In the genomic region with DNA sequence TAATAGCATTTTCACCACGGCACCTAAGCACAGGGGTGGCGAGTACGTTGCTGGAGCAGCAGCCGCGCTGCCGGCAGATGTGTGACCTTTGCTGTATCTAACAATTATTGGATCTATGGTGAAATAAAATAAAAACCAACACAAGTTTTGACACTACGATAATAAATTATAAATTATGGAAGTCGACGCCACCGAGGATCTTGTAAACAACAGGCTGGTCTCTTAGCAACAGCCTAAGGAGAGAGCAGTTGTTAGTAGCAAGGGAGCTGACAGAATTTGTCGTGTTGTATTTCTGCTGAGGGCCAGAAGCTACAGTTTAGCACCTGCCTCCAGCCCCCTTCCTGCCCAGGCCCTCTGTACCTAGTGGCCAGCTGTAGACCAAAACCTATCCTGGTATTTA, we compare ENCODE assay signal across 28 mouse cellular contexts.
A peak's percentile ranks its signal among the peaks of the same experiment; 100 is the strongest.
DNase-seq lines count a peak whose midpoint lies in the region; ATAC-seq and TF ChIP-seq lines count a peak whose summit lies in the region.
"Had no signal": no experiment of that assay in that cellular context is flagged by ENCODE, and none has a peak within 500 bp of the region (broad histone marks: within the 10 kb centered on the region; RNA-seq: fewer than 3 reads in every experiment).

No protein-coding gene starts in this region.

- H3K4me1 ChIP-seq in forebrain, embryonic 13.5 days: peaks cover 46% of the 10 kb centered on the region
- peaks cover 20% of the 10 kb centered on the region for H3K4me1 ChIP-seq in forebrain, embryonic 12.5 days
- H3K4me1 ChIP-seq in hindbrain, postnatal 0 days (ENCODE audit: insufficient read depth, low read length): no peaks in the 10 kb centered on the region; the same call in 1 of the 2 replicates
- peaks cover 47% of the 10 kb centered on the region for H3K4me1 ChIP-seq in hindbrain, embryonic 13.5 days (replicated peaks)
- H3K4me1 ChIP-seq in midbrain, embryonic 14.5 days (ENCODE audit: control insufficient read depth, insufficient read depth, low read length): peaks cover 11% of the 10 kb centered on the region; the same call in 1 of the 2 replicates

- peak overlapping the region; percentile 41; the same call in 1 of the 2 replicates for H3K27ac ChIP-seq in forebrain, embryonic 13.5 days
- no peak overlapping the region for H3K27ac ChIP-seq in forebrain, embryonic 12.5 days
- no peak overlapping the region for H3K27ac ChIP-seq in hindbrain, postnatal 0 days
- H3K27ac ChIP-seq in hindbrain, embryonic 13.5 days: no peak overlapping the region
- H3K27ac ChIP-seq in midbrain, embryonic 14.5 days (replicated peaks; ENCODE audit: low read depth, low read length): peak overlapping the region; percentile 39; the same call in 1 of the 2 replicates
- H3K27ac ChIP-seq: embryonic facial prominence, embryonic 10.5 days; embryonic facial prominence, embryonic 15.5 days; heart, embryonic 10.5 days; heart, embryonic 15.5 days; limb, embryonic 13.5 days; stomach, embryonic 15.5 days had no signal

- no peaks in the 10 kb centered on the region for H3K36me3 ChIP-seq in forebrain, embryonic 13.5 days (ENCODE audit: poor library complexity, severe bottlenecking)
- H3K36me3 ChIP-seq in forebrain, embryonic 12.5 days (replicated peaks): no peaks in the 10 kb centered on the region
- no peaks in the 10 kb centered on the region for H3K36me3 ChIP-seq in hindbrain, postnatal 0 days (ENCODE audit: insufficient read depth, low read length)
- no peaks in the 10 kb centered on the region for H3K36me3 ChIP-seq in hindbrain, embryonic 13.5 days
- no peaks in the 10 kb centered on the region for H3K36me3 ChIP-seq in midbrain, embryonic 14.5 days (ENCODE audit: control insufficient read depth, insufficient read depth, low read length)
- H3K36me3 ChIP-seq: embryonic facial prominence, embryonic 10.5 days; embryonic facial prominence, embryonic 15.5 days; G1E; heart, embryonic 10.5 days; heart, embryonic 15.5 days; limb, embryonic 13.5 days; stomach, embryonic 15.5 days had no signal

- peak; percentile 21 for DNase-seq in hindbrain, postnatal 0 days (ENCODE audit: low spot score)
- peak; percentile 29 for DNase-seq in brain, adult 2 months (ENCODE audit: low read depth, low spot score)
- peak; percentile 54 for DNase-seq in midbrain, embryonic 14.5 days
- DNase-seq in cerebellum, adult 9-11 months: no peak
- no peak for DNase-seq in adrenal gland, postnatal 14 days
- DNase-seq: adrenal gland, postnatal 10 days; cerebellum, adult 18-20 months; cerebellum, postnatal 14 days; gastrocnemius, postnatal 25 days; heart, adult 11 months; heart, postnatal 36 days; kidney, adult 9 months; kidney, postnatal 10 days; lung, postnatal 4 days; right cerebral cortex, postnatal 25 days had no signal

- TF ChIP-seq CTCF in hindbrain, postnatal 0 days (IDR thresholded peaks at IDR 0.05; ENCODE audit: low read depth): no peak

- ATAC-seq in forebrain, embryonic 13.5 days: no peak
- ATAC-seq in forebrain, embryonic 12.5 days (ENCODE audit: low FRiP score): no peak
- no peak for ATAC-seq in hindbrain, postnatal 0 days
- no peak for ATAC-seq in hindbrain, embryonic 13.5 days (ENCODE audit: low FRiP score)
- ATAC-seq in midbrain, embryonic 14.5 days (ENCODE audit: low FRiP score, low TSS enrichment): no peak
- ATAC-seq: intestine, postnatal 0 days; lung, postnatal 0 days had no signal

- H3K9ac ChIP-seq in forebrain, embryonic 13.5 days: no peak overlapping the region
- H3K9ac ChIP-seq in forebrain, embryonic 12.5 days: no peak overlapping the region
- no peak overlapping the region for H3K9ac ChIP-seq in hindbrain, postnatal 0 days (replicated peaks; ENCODE audit: low read length)
- H3K9ac ChIP-seq in hindbrain, embryonic 13.5 days: no peak overlapping the region
- H3K9ac ChIP-seq in midbrain, embryonic 14.5 days (replicated peaks; ENCODE audit: low read length): no peak overlapping the region
- H3K9ac ChIP-seq: embryonic facial prominence, embryonic 15.5 days; heart, embryonic 15.5 days; limb, embryonic 13.5 days; stomach, embryonic 15.5 days had no signal

- 69% methylated on average over 11 of the region's 11 CpGs for WGBS in forebrain, embryonic 13.5 days
- 76% methylated on average over 11 of the region's 11 CpGs for WGBS in forebrain, embryonic 12.5 days
- WGBS in hindbrain, postnatal 0 days: 44% methylated on average over 11 of the region's 11 CpGs
- WGBS in hindbrain, embryonic 13.5 days: 56% methylated on average over 11 of the region's 11 CpGs
- WGBS in midbrain, embryonic 14.5 days: 61% methylated on average over 11 of the region's 11 CpGs

- no peak overlapping the region for H3K4me2 ChIP-seq in forebrain, embryonic 13.5 days
- no peak overlapping the region for H3K4me2 ChIP-seq in forebrain, embryonic 12.5 days
- H3K4me2 ChIP-seq in hindbrain, postnatal 0 days (ENCODE audit: low read depth, low read length): no peak overlapping the region
- H3K4me2 ChIP-seq in hindbrain, embryonic 13.5 days: no peak overlapping the region
- no peak overlapping the region for H3K4me2 ChIP-seq in midbrain, embryonic 14.5 days (ENCODE audit: low read length)
- H3K4me2 ChIP-seq: embryonic facial prominence, embryonic 15.5 days; heart, embryonic 15.5 days; limb, embryonic 13.5 days; liver, embryonic 11.5 days; stomach, embryonic 15.5 days had no signal

- H3K4me3 ChIP-seq in forebrain, embryonic 13.5 days: no peak overlapping the region
- no peak overlapping the region for H3K4me3 ChIP-seq in forebrain, embryonic 12.5 days (replicated peaks)
- H3K4me3 ChIP-seq in hindbrain, postnatal 0 days (ENCODE audit: low read length): no peak overlapping the region
- no peak overlapping the region for H3K4me3 ChIP-seq in hindbrain, embryonic 13.5 days
- H3K4me3 ChIP-seq in midbrain, embryonic 14.5 days (replicated peaks; ENCODE audit: low read depth, low read length): no peak overlapping the region
- H3K4me3 ChIP-seq: embryonic facial prominence, embryonic 10.5 days; embryonic facial prominence, embryonic 15.5 days; heart, embryonic 10.5 days; heart, embryonic 15.5 days; limb, embryonic 13.5 days; stomach, embryonic 15.5 days had no signal

- H3K9me3 ChIP-seq in forebrain, embryonic 13.5 days (replicated peaks): no peaks in the 10 kb centered on the region
- no peaks in the 10 kb centered on the region for H3K9me3 ChIP-seq in forebrain, embryonic 12.5 days
- no peaks in the 10 kb centered on the region for H3K9me3 ChIP-seq in hindbrain, postnatal 0 days (ENCODE audit: low read length)
- H3K9me3 ChIP-seq in hindbrain, embryonic 13.5 days: no peaks in the 10 kb centered on the region
- H3K9me3 ChIP-seq in midbrain, embryonic 14.5 days (ENCODE audit: control insufficient read depth, low read length): no peaks in the 10 kb centered on the region
- H3K9me3 ChIP-seq: embryonic facial prominence, embryonic 10.5 days; embryonic facial prominence, embryonic 15.5 days; heart, embryonic 10.5 days; heart, embryonic 15.5 days; limb, embryonic 13.5 days; stomach, embryonic 15.5 days had no signal

- no peaks in the 10 kb centered on the region for H3K27me3 ChIP-seq in forebrain, embryonic 13.5 days
- H3K27me3 ChIP-seq in forebrain, embryonic 12.5 days: no peaks in the 10 kb centered on the region
- H3K27me3 ChIP-seq in hindbrain, postnatal 0 days (ENCODE audit: insufficient read depth, low read length): no peaks in the 10 kb centered on the region
- H3K27me3 ChIP-seq in hindbrain, embryonic 13.5 days: no peaks in the 10 kb centered on the region
- H3K27me3 ChIP-seq in midbrain, embryonic 14.5 days (ENCODE audit: control insufficient read depth, insufficient read depth, low read length): no peaks in the 10 kb centered on the region
- H3K27me3 ChIP-seq: embryonic facial prominence, embryonic 15.5 days; heart, embryonic 15.5 days; limb, embryonic 13.5 days; stomach, embryonic 15.5 days had no signal

Comparison
In these comparisons a context has a peak if more than half of its experiments do, and no peak if none do; other contexts are left out.
1. H3K27ac ChIP-seq: peak in forebrain, embryonic 13.5 days (single experiment) and midbrain, embryonic 14.5 days (single experiment); none in forebrain, embryonic 12.5 days (single experiment), hindbrain, postnatal 0 days (single experiment) and hindbrain, embryonic 13.5 days (single experiment).
2. DNase-seq: peak in hindbrain, postnatal 0 days (single experiment), brain, adult 2 months (single experiment) and midbrain, embryonic 14.5 days (single experiment); none in cerebellum, adult 9-11 months (single experiment) and adrenal gland, postnatal 14 days (single experiment).